Mouse (Mus musculus) Muller cell, postnatal 12 days (primary cell): ENCODE data around the gene Bmpr2.

ENCODE experiments used
- DNase-seq: peaks from one replicate; pipeline ENCODE4 v3.0.0-alpha.2; 2015; ENCODE audit errors: inconsistent ontology term

Gene Bmpr2

DNA sequence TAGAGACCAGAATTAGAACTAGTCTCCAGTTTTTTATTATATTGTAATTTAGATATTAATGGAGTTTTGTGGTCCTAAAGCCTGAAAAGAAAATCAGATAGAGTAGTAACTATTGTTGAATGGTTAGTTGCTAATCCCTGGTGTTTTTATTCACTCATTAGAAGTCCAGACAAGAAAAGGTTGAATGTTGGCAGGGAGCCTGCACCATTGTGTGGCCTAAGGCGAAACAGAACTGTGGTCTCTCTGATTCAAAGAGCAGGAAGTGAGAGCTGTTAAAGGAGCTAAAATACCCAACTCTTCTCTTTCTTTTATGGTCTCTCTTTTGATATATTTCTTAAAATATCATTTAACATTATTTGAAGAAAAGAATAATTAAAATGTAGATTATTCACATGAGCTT is 32.1 kb downstream of the Bmpr2 start:
- peak; percentile 90 for DNase-seq

DNA sequence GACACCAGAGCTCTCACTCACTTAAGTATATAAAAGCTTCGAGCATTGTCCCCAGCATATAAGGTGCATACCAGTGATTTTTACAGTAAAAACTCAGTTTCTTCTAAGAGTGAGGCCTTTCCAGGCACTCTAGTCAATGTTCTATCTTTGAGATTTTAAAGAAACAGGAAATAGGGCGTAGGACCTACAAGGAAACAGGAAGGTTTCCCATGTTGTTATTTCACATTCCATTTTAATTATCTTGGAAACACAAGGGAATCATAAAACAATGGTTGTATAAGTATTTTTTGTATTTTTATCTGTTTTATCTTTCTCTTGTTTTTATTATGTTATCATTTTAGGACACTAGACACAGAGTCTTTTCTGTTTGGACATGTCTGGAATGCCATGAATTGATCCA is 34.7 kb downstream of the Bmpr2 start:
- no peak for DNase-seq

DNA sequence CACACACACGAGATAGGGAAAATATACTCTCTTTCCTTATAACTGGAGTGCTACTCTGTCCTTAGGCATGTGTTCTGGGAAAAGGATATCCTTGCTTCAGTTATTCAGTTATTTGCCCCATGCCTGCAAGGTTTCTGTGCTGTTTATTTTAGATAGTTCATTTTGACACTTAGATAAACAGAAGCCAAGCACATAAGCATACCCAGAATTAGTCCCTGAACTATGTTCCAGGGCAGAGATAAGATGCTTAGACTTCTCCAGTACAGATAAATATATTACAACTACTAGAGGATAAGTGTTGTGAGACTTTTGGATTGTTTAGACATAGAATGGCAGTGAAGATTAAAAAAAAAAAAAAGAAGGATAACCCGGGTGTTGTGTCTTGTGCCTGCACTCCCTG is 41.2 kb downstream of the Bmpr2 start:
- no peak for DNase-seq

DNA sequence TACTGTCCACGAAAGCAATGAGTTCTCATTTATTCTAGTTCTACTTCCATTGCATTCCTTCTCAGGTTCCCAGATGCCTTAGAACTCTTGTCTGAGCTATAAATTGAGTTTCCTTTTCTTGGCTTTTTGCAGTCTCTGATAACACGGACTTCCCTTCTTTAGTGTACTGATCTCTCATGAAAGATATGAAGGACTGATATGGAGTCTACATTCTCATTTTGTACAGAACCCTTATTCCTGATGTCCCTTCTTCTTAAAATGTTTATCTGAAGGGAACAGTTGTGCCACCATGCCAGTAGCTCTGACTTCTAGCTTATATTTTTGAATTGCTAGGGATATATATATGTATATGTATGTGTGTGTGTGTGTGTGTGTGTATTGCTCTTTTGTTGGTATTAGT is 46.7 kb downstream of the Bmpr2 start:
- DNase-seq, result no peak

DNA sequence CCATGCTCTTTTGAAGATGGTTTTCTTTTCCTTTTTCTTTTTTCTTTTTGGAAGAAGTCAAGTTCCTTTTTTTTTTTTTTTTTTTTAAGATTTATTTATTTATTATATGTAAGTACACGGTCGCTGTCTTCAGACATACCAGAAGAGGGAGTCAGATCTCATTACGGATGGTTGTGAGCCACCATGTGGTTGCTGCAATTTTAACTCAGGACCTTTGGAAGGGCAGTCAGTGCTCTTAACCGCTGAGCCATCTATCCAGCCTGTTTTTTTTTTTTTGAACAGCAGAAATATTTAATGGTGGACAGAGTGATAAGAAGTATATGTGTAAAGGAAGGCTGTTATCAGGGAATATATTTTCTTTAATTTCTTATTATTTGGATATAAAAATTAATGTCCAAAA is 49.6 kb downstream of the Bmpr2 start:
- DNase-seq, result no peak

DNA sequence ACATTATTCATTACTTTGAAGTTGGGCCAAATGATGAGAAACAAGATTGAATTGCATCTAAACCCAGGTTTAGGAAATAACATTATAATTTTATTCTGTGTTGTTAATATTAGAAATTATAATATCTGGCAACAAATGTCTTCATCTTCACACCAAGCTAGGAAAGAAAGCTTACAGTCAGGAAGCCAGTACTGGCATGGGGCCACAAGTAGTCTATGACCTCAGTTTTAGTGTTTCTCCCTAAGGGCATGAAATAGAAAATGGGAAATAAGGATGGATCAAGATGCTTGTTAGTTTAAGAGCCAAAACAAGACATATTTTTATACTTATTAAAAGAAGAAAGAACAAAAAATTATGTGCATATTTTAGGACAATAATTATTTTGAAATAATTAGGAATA is 62.2 kb downstream of the Bmpr2 start:
- no peak for DNase-seq

DNA sequence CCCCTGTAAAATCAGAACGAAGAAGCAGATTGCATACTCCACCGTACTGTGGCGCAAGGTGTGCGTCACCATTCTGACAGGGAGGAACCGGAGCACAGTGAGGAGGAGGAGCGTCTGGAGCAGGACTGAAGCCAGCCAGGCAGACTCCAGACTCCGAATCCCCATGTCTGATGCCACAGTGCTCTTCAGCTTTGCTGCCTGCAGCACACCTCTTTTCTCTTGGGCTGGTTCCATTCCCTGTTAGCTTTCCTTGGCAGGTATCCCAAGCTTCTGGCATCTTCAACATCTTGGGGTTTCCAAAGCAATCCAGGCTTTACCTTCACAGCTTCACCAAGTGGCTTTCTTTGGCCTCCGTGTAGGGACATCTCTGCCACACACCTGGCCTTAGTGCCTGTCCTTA is 63.4 kb downstream of the Bmpr2 start:
- no peak for DNase-seq

DNA sequence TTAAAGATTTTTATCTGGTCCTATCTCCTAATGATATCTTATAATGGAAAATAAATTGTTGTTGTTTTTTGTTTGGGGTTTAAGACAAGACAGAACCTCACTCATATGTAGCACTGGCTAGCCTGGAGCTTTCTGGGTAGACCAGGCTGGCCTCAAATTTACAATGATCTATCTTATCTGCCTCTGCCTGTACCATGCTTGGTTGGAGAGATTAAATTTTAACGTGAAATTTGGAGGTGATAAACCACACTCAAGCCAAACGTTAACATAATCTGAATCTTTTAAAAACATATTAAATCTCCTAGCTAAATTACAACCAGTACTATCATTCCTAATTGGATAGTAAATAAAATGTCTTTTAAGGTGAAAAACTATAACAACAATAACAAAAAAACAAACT is 66.2 kb downstream of the Bmpr2 start:
- no peak for DNase-seq

DNA sequence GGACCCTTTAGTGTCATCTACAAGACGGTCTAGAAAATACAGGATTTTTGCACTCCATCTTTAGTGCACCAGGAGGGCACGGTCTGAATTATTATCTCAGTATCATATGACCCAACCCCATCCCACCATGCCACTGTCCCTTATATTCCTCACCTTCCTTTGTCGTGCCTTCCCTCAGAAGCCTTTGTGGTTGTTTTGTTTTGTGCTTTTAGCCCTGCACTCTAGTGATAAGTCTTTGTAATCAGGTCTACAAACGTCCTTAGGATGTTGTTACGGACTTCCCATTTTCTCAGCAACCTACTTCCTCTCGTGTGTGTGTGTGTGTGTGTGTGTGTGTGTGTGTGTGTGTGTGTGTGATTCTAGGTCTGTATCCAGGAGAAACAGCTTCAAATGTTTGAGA is 67.0 kb downstream of the Bmpr2 start:
- DNase-seq, result no peak

DNA sequence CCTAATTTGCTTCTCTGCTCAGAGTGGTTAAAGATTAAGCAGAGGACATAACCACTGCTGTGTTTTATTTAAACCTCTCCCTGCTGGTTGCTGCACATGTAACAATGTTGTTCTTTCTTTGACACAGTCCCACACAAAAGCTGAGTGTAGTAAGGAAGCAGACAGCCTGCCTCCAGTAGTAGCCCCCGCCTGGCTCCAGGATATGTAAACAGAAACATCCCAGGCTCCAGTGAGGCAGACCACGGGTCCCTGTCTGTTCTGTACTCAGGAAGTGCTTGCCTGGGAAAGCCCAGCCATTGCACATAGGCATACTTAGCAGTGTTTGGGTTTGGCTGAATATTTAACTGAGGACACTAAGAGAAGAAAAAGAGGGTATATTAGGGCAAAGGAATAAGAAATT is 70.5 kb downstream of the Bmpr2 start:
- peak; percentile 20 for DNase-seq

DNA sequence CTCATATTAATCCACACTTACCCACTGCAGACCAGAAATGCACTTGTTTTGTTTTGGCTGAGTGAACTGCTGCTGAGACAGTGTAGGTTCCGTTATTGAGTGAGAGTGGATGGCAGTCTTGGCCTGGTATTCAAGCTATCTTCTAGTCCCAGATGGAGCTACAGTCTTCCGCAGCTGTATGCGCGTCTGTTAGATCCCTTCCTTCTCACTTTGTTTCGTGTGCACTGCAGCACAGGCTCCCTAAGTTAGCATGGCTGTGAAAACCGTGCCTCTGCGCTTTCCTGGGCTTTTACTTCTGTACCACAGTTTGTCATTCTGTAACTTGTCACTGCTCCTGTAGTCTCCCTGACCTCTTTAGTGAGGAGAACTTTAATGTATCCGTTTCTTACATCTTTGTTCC is 85.1 kb downstream of the Bmpr2 start:
- DNase-seq, result no peak

DNA sequence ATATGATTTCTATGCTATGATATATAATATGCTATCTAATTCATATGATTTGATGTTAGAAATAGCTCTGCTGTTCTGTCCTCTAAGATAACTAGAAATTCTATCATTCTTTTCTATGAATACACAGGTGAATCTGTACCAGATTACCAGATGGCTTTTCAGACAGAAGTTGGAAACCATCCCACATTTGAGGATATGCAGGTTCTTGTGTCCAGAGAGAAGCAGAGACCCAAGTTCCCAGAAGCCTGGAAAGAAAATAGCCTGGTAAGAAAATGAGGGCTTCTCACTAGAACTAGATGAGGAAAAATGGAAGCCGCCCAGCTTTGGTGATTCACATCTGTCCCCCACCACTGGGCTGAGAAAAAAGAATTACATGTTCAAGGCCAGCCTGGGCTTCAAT is 95.8 kb downstream of the Bmpr2 start:
- DNase-seq, result no peak

DNA sequence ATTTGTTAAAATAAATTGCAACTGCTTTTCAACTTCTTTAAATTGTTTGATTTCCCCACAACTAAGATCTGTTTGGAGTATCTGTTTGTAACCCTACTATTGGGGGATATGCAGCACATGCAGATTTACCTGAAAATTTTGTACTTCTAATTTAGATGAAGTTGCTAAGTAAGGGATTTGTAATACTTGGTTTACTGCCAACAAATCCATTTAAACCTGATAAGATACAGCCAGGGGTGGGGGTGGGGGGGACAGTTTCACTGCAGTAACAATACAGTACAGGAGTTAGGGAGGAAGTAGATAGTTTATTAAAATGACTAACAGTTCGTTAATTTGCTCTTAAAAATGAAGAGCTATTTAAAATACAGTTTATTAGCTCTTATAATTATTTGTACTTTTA is 98.9 kb downstream of the Bmpr2 start:
- no peak for DNase-seq

DNA sequence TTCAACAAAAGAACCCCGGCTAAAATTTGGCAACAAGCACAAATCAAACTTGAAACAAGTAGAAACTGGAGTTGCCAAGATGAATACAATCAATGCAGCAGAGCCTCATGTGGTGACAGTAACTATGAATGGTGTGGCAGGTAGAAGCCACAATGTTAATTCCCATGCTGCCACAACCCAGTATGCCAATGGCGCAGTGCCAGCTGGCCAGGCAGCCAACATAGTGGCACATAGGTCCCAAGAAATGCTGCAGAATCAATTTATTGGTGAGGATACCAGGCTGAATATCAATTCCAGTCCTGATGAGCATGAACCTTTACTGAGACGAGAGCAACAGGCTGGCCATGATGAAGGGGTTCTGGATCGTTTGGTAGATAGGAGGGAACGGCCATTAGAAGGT is 104.8 kb downstream of the Bmpr2 start:
- DNase-seq, result no peak

DNA sequence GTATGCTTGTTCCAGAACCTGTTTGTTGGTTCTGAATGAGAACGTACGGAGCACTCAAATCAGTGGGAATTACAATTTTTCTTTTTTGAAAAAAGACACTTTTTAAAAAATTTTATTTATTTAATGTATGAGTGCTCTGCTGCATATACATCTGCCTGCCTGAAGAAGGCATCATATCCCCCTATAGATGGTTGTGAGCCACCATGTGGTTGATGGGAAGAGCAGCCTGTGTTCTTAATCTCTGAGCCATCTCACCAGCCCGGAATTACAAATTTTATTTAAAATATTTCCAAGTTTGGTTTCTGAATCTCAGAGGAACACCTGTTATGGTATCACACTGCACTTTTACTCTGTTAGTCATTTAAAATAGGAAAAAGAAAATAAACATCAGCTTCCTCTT is 110.8 kb downstream of the Bmpr2 start:
- no peak for DNase-seq

DNA sequence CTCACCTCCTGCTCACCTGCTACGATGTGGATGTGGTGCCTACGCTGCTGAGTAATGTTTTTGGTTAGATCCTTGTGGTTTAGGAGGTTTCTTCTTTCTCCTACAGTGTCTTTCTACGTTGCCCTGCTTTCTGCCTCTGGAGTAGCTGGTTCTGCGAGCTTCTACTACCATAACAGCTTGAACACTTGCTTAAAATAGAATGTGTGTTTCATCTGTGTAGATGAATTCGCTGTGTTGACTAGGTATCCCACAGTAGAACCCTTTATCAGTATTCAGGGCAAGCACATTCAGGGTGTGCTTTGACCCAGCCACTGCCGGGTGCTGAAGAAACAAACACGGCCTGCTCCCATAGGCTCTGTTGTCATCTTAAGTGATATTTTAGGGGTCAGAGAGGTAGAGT is 114.9 kb downstream of the Bmpr2 start:
- DNase-seq, result no peak

DNA sequence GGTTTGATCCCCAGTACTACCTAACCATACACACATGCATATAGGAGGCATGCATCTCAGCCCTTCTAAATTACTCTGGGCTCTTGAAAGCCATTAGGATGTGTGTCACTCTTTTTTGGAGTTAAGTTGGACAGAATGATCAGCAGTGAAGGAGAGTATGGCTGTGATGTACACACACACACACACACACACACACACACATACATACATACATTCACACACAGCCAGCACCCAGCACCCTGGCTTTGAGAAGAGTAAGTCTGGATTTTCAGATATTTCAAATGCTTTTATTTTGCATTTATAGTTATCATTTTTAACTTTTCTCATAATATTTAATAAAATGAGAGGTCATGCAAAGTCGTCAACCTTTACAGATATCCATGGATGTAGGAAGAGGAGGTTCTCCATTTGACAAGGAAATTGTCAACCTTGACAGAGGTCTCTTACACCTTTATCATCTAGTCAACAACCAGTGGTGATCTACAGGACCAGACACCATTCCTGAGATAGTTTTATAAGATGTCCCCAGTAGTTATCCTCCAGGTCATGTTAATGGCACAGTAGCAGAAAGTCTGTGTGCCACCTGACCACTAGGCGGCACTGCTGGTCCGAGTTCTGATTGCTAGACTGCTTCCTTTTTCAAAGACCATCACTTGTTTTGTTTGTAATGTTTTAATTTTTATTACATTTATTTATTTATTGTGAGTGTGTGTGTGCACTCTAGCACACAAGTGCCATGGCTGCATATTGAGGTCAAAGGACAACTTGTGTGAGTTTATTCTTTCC is 120.3 kb downstream of the Bmpr2 start:
- DNase-seq, result no peak

DNA sequence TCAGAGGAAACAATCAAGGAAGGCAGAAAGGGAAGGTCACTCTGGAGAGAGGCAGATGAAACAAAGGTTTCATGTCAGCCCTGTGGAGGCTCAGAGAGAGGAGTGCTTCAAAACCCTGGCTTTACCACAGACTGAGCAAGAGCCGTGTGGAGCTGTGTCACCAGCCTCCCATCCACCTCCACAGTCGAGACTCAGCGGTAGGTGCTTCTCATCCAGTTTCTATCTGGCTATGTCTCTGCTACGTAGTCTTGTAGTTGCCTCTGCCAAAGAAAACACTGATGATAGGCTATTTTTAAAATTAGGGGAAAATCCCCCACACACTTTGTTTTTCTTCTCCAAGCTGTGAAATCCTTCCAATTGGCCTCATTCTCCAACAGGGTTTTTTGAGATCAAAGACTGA is 123.7 kb downstream of the Bmpr2 start:
- DNase-seq, result peak; percentile 24

DNA sequence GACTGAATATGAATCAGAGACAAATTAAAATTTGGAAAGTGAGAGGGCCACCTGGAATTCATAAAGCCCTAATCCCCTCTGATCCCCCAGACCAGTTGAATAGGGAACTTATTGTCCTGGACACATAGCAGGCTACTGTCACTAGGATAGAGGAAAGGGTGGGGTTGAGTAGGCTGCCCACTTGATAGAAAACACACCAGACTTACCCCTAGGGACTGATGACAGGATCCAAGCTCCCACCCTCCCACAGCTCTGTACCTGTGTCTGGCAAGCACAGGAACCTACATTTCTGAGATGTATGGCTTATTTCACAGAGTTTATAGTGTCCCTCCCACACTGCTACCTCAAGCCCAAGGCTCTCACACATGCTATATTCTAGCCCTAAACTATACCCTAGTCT is 124.8 kb downstream of the Bmpr2 start:
- DNase-seq, result no peak

DNA sequence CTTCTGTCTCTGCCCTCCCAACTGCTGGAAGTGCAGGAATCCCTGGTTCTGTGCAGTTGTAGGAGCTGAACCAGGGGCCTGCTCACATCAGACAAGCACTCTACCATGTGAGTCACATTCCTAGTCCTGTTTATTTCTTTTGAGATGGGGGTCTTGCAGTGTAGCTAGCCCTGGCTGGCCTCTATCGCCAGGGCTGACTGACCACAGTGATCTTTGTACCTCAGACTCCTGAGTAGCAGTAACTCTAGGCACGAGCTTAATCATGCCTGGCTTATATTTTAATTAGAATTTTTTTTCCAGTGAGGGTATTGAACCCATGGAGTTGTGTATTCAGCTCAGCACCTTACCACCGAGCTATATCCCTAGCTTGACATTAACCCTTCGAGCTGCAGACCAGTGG is 128.0 kb downstream of the Bmpr2 start:
- DNase-seq, result no peak

DNA sequence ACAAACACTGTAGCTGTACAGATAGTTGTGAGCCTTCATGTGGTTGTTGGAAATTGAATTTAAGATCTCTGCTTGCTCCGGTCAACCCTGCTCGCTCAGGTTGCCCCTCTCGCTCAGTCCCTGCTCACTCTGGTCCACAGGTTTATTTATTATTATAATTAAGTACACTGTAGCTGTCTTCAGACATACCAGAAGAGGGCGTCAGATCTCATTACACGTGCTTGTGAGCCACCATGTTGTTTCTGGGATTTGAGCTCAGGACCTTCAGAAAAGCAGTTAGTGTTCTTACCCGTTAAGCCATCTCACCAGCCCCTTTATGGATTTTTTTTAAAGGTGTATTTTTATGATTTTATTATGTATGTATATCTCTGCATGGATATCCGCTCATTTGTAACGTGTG is 129.6 kb downstream of the Bmpr2 start:
- DNase-seq, result no peak

DNA sequence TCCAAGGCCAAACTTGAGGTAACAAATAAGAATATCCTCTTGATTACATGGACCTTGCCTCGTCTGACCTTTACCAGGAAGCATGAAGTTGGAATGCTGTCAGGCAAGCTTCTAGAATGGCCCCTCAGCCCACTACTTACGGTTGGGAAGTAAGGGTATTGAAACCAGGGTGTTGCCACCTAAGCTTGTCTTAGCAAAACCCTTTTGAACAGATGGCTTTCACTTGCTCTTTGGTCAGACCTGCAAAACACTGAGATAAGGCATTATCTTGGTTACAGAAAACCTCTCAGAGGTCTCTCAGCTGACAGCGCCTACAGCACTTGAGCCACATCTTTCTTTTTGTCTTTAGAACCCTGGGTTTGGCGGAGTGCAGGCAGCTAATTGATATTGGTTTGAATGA is 130.8 kb downstream of the Bmpr2 start:
- no peak for DNase-seq

DNA sequence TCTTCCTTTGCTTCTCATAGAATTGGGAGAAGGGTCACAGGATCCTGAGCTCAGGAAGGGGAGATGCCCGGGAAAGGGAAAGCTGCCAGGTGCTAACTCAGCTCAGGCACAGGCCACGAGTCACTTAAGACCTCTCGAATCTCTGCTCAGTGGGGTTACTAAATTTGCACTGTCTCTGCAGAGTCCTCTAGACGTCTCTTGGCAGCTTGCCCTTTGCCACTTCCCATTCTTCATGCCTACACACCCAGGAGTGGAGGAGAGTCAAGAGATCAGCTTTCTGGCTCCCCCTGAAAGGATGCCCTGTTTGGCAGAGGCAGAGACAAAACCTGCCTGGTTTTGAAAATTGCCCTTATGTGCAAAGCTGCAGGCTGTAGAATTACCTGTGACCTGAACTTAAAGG is 132.3 kb downstream of the Bmpr2 start:
- peak; percentile 32 for DNase-seq

DNA sequence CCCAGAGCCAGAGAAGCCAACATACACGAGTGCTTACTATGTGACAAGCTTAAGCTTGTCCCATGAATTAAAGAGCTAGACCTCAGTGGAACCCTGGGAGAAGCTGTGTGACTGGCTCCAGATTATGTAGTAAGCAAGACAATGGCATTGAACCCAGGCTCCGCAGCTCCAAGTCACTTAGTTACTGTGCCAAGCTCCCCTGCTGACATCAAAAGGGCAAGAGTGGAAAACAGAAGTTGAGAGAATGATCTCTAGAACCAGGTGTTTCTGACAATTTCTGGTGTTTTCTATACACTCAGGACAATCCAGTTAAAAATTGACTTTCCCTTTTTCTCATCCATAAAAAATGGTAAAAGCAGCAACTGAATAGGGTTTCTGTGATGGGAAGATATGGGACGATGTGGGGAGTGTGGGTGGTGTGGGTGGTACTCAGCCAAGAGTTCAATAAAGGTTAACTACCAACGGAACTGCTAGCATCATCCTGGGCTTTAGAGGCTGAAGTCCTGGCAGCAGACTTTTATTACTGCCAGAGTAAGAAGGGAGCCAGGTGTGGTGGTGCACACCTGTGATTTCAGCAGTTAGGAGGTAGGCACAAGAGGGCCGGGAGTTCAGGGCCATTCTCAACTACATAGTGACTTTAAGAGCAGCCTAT is 134.1 kb downstream of the Bmpr2 start:
- no peak for DNase-seq
